Mouse (Mus musculus) intestine, embryonic 15.5 days (tissue): ENCODE measurements around the gene Mcoln1. TPM values are rescaled to one million over a fixed set of nuclear protein-coding genes. Genes with fewer than 3 reads are reported as not detected.

Source experiments
- ATAC-seq: fragments of 200-750 bp; cut with Nextera tagmentation; 2 replicates; pipeline ENCODE4 v1.8.0; 2017; ENCODE audit warnings: moderate TSS enrichment, moderate library complexity
- H3K27ac ChIP-seq: fragments of 300-500 bp; sonication (generic); 2 replicates; pipeline ENCODE4 v1.5.1; 2015; ENCODE audit warnings: mild to moderate bottlenecking, inconsistent platforms
- H3K27me3 ChIP-seq: fragments of 300-500 bp; sonication (generic); replicated peaks from 2 replicates; pipeline ENCODE4 v1.6.1; 2015; ENCODE audit warnings: inconsistent platforms
- H3K36me3 ChIP-seq: fragments of 300-500 bp; sonication (generic); 2 replicates; pipeline ENCODE4 v1.6.1; 2015; ENCODE audit warnings: inconsistent platforms
- H3K4me1 ChIP-seq: fragments of 300-500 bp; sonication (generic); replicated peaks from 2 replicates; pipeline ENCODE4 v1.6.1; 2015; ENCODE audit warnings: inconsistent platforms
- H3K4me2 ChIP-seq: fragments of 300-500 bp; sonication (generic); replicated peaks from 2 replicates; pipeline ENCODE4 v1.6.1; 2015; ENCODE audit warnings: mild to moderate bottlenecking, inconsistent platforms
- H3K4me3 ChIP-seq: fragments of 300-500 bp; sonication (generic); replicated peaks from 2 replicates; pipeline ENCODE4 v1.5.1; 2015; ENCODE audit warnings: inconsistent platforms
- H3K9ac ChIP-seq: fragments of 300-500 bp; sonication (generic); 2 replicates; pipeline ENCODE4 v1.6.1; 2015; ENCODE audit warnings: inconsistent platforms
- H3K9me3 ChIP-seq: fragments of 300-500 bp; sonication (generic); 2 replicates; pipeline ENCODE4 v1.6.1; 2016; ENCODE audit warnings: inconsistent platforms
- WGBS: fragments of 180-500 bp; shearing (Covaris S2); methylation state at CpG from one replicate; pipeline ENCODE4 v1.1.7; 2015; 5-methylcytosine and 5-hydroxymethylcytosine counted together
- polyA plus RNA-seq: library from polyadenylated mRNA; unstranded; fragments of >200 nt; fragmentation: Nextera tagmentation; extraction: Ambion mirVana; gene quantifications from 2 replicates; pipeline ENCODE4 v1.2.1, GENCODE M21; 2015

Mcoln1 gene
- polyA plus RNA-seq, 1 experiment from 2014 or later = 52.4 TPM

DNA sequence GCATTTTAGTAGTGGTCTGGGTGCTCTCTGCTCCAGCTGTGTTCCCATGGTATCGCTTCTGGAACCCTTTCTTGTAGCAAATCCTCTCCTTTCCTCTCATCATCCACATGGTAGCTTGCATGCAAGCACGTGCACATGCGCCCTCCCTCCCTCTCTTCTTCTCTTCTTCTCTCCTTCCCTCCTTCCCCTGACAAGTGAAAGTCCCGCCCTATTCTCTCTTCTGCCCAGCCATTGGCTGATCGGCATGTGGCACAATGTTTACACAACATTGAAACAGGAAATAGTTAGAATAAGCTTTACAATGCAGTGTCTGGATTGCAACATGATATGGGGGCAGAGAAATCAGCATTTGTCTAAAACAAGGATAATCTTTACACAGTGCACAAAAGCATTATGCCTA is 18.7 kb upstream of the Mcoln1 start:
- H3K27ac ChIP-seq = no peak overlapping the region

DNA sequence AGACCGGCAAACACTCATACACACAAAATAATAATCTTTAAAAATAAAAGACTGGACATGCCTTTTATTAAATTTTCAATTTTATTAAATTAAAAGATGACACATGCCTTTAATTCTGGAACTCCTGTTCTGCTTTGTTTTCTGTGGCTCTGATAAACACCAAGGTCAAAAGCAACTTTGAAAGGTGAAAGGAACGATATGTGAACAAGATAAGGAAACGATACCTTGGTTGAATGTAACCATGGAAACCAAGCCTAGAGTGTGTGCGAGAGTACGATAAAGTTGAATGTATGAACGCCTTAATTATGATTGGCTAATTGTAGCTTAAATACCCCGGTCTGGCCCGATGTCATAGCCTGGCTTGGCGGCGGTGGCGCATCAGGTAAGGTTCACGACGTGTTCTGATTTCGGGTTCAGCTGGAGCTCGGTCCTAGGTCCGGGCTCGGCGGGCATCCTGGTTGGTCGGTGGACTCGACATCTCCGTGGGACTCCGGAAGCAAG is 18.0 kb upstream of the Mcoln1 start:
- H3K4me2 ChIP-seq = no peak overlapping the region
- no peak for ATAC-seq
- 87% methylated on average over 22 of the region's 22 CpGs for WGBS
- no peaks in the 10 kb centered on the region for H3K4me1 ChIP-seq
- no peak overlapping the region for H3K27ac ChIP-seq
- no peak overlapping the region for H3K4me3 ChIP-seq
- no peaks in the 10 kb centered on the region for H3K36me3 ChIP-seq
- H3K9ac ChIP-seq = no peak overlapping the region
- H3K27me3 ChIP-seq = no peaks in the 10 kb centered on the region
- H3K9me3 ChIP-seq = no peaks in the 10 kb centered on the region

More for the DNA sequence above, 18.7 kb upstream of the Mcoln1 start:
- ATAC-seq = no peak; the same call in 1 of the 2 replicates
- WGBS = 61% methylated on average over 5 of the region's 5 CpGs
- Histone ChIP-seq H3K36me3 (no peaks in the 10 kb centered on the region), H3K9ac (no peak overlapping the region), H3K4me2 (no peak overlapping the region), H3K9me3 (no peaks in the 10 kb centered on the region), H3K4me1 (no peaks in the 10 kb centered on the region), H3K4me3 (no peak overlapping the region), H3K27me3 (no peaks in the 10 kb centered on the region)

DNA sequence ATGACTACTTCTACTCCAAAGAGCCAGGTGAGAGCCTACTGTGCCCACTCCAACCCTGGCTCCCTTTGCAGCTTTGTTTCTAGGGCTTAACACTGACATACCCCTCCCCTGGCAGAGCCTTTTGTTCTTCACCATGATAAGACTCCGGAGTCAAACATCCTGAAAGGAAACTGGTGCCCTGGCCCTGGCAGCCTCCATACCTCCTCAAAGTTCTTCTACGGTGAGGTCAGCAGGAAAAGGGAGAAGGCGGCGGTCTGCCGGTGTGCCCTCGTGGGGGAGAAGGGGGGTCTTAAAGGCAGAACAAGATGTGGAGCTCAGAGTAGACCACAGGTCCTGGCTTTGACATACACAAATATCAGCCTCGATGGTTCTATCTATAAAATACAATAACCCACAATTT is 16.7 kb upstream of the Mcoln1 start:
- H3K4me1 ChIP-seq = no peaks in the 10 kb centered on the region
- no peak overlapping the region for H3K4me2 ChIP-seq
- no peak overlapping the region for H3K9ac ChIP-seq
- no peaks in the 10 kb centered on the region for H3K36me3 ChIP-seq
- ATAC-seq = no peak
- no peaks in the 10 kb centered on the region for H3K27me3 ChIP-seq
- no peak overlapping the region for H3K4me3 ChIP-seq
- H3K9me3 ChIP-seq = no peaks in the 10 kb centered on the region
- H3K27ac ChIP-seq = no peak overlapping the region
- WGBS = 75% methylated on average over 7 of the region's 7 CpGs

DNA sequence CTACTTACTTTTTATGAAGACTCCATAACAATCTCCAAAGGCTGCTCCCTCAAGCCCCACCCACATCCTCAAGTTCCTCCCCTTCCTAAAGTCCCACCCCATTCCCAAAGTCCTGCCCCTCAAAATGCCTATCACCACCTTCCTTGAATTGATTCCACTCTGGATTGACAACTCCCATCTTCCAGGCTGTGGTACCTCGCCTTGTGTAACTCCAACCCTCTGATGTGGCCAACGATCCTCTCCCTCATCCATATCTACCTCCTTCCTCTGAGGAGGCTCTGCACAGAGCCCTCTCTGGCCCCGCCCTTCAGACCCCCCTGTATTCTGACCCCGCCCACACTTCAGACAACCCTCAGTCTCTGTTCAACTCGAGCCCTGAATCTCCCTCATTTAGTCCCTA is 15.1 kb upstream of the Mcoln1 start:
- 32% methylated on average over 5 of the region's 5 CpGs for WGBS
- Histone ChIP-seq H3K27ac (no peak overlapping the region), H3K36me3 (no peaks in the 10 kb centered on the region), H3K9me3 (no peaks in the 10 kb centered on the region), H3K4me1 (no peaks in the 10 kb centered on the region), H3K27me3 (no peaks in the 10 kb centered on the region), H3K4me2 (no peak overlapping the region), H3K9ac (no peak overlapping the region), H3K4me3 (no peak overlapping the region)
- ATAC-seq = peak; percentile 52; the same call in 1 of the 2 replicates

DNA sequence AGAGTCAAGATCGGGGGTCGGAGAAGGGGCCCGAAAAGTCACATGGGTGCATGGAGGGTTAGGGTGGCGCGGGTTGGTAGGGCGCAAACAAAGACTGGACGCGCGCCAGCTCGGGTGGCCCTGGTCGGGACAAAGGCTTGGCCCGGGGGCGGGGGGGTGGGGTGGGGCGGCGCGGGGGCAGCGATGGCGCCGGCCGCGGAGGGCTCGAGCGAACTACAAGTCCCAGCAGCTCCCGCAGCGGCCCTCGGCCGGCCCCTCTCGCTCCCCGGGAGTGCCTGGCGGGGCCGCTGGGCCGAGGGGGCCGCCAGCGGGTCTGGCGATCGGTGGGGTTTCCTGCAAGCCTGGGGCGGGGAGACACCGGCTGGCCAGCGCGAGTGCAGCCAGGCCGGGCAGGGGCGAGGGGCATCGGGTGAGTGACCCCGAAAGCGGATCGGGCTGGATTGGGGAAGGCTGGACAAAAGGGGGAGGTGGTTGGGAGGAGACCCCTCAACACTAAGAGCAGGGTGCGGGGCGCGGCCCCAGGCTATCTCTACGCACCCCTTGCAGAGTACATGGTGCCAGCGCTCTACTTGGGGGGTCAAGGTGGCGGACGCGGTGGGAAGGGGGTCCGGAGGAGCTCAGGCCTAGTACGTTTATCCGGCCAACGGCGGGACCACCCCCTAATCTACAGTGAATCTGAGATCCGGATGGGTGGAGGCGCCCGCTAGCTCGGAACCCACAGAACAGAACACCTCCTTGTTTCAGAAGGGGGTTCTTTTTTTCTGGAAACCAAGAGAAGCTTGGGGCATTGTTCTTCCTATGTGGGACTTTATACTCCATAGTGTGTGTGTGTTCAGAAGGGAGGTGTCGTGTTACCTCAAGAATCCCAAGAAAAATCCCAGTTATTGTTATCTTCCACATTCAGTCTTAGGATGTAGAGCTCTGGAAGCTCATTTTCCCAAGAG is 7.1 kb upstream of the Mcoln1 start, which contains the start of gene Zfp358:
TSS of gene Zfp358 (plus strand) at position 238 of the 944 bp plus-strand sequence.
- WGBS = under 1% methylated on average over 53 of the region's 64 CpGs
- peak; percentile 94 for ATAC-seq
- H3K9ac ChIP-seq = peak within 1 kb of the TSS; percentile 95
- peak within 1 kb of the TSS; percentile 83 for H3K27ac ChIP-seq
- no peaks in the 10 kb centered on the region for H3K9me3 ChIP-seq
- H3K4me3 ChIP-seq = peak within 1 kb of the TSS; percentile 79
- no peaks in the 10 kb centered on the region for H3K27me3 ChIP-seq
- H3K36me3 ChIP-seq = peaks cover 18% of the 10 kb centered on the region
- H3K4me2 ChIP-seq = peak within 1 kb of the TSS; percentile 66
- H3K4me1 ChIP-seq = peaks cover 6% of the 10 kb centered on the region; the same call in 1 of the 2 replicates

DNA sequence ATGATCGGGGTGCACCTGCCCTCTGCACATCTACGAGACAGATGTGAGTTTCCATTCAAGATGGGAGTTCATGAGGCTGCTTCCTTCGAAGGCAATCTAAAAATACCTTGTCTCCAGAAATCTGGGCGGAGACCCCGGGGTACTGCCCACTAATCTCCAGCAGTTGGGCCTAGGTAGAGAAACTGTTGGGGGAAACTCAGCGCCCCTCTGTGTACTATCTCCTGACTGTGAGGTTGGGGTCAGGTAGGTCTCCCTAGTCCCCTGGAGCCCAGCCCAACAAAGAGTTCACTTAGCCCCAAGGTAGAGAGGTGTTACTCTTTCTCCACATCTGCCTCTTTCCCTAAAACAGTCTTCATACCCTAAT is 6.4 kb upstream of the Mcoln1 start:
- Histone ChIP-seq H3K36me3 (peaks cover 18% of the 10 kb centered on the region), H3K27ac (peak overlapping the region; percentile 83; the same call in 1 of the 2 replicates), H3K9ac (peak overlapping the region; percentile 95), H3K4me3 (peak overlapping the region; percentile 79), H3K4me2 (peak overlapping the region; percentile 66), H3K4me1 (peaks cover 6% of the 10 kb centered on the region; the same call in 1 of the 2 replicates), H3K27me3 (no peaks in the 10 kb centered on the region), H3K9me3 (no peaks in the 10 kb centered on the region)
- ATAC-seq = peak; percentile 8; the same call in 1 of the 2 replicates
- WGBS = 31% methylated on average over 6 of the region's 6 CpGs

DNA sequence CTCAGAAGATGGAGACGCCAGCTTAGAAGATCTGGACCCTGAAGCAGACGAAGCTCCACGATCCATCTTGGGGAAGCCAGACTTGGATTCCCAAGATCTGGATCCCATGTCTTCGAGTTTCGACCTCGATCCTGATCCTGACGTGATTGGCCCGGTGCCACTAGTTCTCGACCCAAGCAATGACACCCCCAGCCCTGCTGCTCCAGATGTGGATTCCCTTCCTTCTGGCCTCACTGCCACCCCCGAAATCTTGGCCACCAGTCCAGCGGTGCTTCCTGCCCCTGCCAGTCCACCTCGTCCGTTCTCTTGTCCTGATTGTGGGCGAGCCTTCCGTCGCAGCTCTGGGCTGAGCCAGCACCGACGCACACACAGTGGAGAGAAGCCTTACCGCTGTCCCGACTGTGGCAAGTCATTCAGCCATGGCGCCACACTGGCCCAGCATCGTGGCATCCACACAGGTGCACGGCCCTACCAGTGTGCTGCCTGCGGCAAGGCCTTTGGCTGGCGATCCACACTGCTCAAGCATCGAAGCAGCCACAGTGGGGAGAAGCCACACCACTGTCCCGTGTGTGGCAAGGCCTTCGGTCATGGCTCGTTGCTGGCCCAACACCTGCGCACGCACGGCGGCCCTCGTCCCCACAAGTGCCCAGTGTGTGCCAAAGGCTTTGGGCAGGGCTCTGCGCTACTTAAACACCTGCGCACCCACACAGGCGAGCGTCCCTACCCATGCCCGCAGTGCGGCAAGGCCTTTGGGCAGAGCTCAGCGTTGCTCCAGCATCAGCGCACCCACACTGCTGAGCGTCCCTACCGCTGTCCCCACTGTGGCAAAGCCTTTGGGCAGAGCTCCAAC is 4.5 kb upstream of the Mcoln1 start:
- no peaks in the 10 kb centered on the region for H3K27me3 ChIP-seq
- WGBS = 96% methylated on average over 44 of the region's 44 CpGs
- H3K9ac ChIP-seq = no peak overlapping the region
- no peak overlapping the region for H3K4me3 ChIP-seq
- peaks cover 9% of the 10 kb centered on the region; the same call in 1 of the 2 replicates for H3K4me1 ChIP-seq
- no peak overlapping the region for H3K27ac ChIP-seq
- H3K4me2 ChIP-seq = no peak overlapping the region
- ATAC-seq = no peak
- no peaks in the 10 kb centered on the region for H3K9me3 ChIP-seq
- H3K36me3 ChIP-seq = peaks cover 18% of the 10 kb centered on the region

DNA sequence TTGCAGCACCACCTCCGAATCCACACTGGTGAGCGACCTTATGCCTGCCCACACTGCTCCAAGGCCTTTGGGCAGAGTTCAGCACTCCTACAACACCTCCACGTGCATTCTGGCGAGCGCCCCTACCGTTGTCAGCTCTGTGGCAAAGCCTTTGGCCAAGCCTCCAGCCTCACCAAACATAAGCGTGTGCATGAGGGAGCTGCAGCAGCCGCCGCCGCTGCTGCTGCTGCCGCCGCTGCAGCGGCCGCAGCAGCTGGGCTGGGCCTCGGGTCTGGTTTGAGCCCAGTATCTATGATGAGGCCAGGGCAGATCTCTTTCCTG is 3.9 kb upstream of the Mcoln1 start:
- ATAC-seq = no peak
- Histone ChIP-seq H3K27ac (no peak overlapping the region), H3K4me1 (peaks cover 12% of the 10 kb centered on the region), H3K4me2 (no peak overlapping the region), H3K9ac (no peak overlapping the region), H3K9me3 (no peaks in the 10 kb centered on the region), H3K4me3 (no peak overlapping the region), H3K27me3 (no peaks in the 10 kb centered on the region), H3K36me3 (peaks cover 18% of the 10 kb centered on the region)
- WGBS = 90% methylated on average over 15 of the region's 15 CpGs

DNA sequence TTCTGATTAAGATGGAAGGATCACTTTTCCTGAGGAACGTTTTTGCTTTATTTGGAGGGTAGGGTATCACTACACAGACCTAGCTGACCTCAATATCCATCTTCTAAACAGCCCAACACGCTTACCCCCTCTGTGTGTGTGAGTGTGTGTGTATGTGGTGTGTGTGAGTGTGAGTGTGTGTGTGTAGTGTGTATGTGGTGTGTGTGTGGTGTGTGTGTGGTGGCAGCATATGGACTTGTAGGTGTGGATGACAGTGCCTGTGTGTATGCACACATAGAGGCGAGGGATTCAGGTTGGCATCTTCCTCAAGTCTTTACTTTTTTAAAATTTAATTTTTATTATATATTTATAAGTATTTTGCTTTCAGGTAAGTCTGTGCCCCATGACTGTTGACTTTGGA is 1.7 kb upstream of the Mcoln1 start:
- WGBS = 87% methylated on average over 3 of the region's 3 CpGs
- peaks cover 18% of the 10 kb centered on the region for H3K36me3 ChIP-seq
- H3K9me3 ChIP-seq = no peaks in the 10 kb centered on the region
- H3K4me3 ChIP-seq = no peak overlapping the region
- no peak overlapping the region for H3K9ac ChIP-seq
- H3K27ac ChIP-seq = no peak overlapping the region
- peaks cover 12% of the 10 kb centered on the region for H3K4me1 ChIP-seq
- H3K4me2 ChIP-seq = no peak overlapping the region
- no peak for ATAC-seq
- no peaks in the 10 kb centered on the region for H3K27me3 ChIP-seq

DNA sequence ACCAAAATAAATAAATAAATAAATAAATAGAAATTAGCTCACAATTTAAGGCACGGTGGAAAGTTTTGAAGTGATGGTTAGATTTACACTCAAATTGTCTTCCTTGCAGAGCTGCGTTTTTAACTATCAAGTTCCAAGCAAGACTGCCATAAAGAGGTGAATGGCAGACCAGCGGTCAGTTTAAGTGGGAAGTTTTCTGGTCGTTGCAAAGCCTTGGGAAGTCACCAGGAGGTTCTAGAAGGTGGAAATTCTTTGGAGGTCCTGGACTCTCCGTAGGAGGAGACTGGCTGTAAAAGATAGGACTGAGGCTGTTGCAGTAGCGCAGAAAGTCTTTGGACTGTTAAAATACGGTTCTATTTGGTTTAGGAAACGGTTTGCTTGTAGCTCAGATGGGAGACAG is 506 bp upstream of the Mcoln1 start:
- peak; percentile 29 for ATAC-seq

DNA sequence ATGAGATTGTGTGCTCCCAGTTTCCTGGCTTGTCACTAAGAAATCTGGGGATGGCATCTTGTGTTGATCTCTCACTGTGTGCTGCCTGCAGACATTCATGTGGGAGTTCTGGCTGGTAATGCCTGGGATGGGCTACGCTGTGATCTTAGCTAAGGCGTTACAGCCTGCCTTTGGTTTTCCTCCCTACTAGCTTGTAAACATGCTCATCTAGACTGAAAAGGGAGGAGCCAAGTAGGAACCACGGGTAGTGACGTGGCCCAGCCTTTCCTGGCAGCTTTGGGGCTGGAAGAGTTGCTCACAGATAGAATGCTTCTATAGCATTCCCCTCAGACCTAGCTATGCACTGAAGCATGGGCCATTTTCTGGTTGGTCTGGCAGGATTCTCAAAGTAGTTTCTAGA is 2.0 kb downstream of the Mcoln1 start:
- Histone ChIP-seq H3K27ac (no peak overlapping the region), H3K9ac (peak overlapping the region; percentile 15), H3K4me3 (no peak overlapping the region), H3K4me2 (no peak overlapping the region), H3K27me3 (no peaks in the 10 kb centered on the region), H3K9me3 (no peaks in the 10 kb centered on the region), H3K4me1 (peaks cover 6% of the 10 kb centered on the region), H3K36me3 (peaks cover 13% of the 10 kb centered on the region)
- WGBS = 59% methylated on average over 4 of the region's 4 CpGs
- ATAC-seq = no peak

More for the DNA sequence above, 506 bp upstream of the Mcoln1 start:
- 1% methylated on average over 8 of the region's 8 CpGs for WGBS
- Histone ChIP-seq H3K9me3 (no peaks in the 10 kb centered on the region), H3K4me2 (peak overlapping the region; percentile 70), H3K27ac (peak overlapping the region; percentile 82), H3K9ac (peak overlapping the region; percentile 57), H3K36me3 (peaks cover 17% of the 10 kb centered on the region), H3K4me1 (peaks cover 6% of the 10 kb centered on the region), H3K4me3 (peak overlapping the region; percentile 86), H3K27me3 (no peaks in the 10 kb centered on the region)
